Mouse (Mus musculus) gastrocnemius, postnatal 36 days (tissue): ENCODE results near the gene Rbm20. TPM values are rescaled to one million over a fixed set of nuclear protein-coding genes. Genes with fewer than 3 reads are reported as not detected.
"Not testable (repeated sequence)": the region's sequence is repeated elsewhere in the genome, so short reads cannot be mapped to it uniquely, and the experiment has no call there.

Experiments
- DNase-seq, 2 experiments: peaks; one replicate each; pipeline ENCODE4 v3.0.0; 2022
- intact Hi-C: fragments of 180-260 bp; cut with DNase I; formaldehyde crosslinking; loops from one replicate; pipeline ENCODE4 v1.15.1; 2025
- total RNA-seq, 2 experiments: library from RNA; stranded (reverse); gene quantifications; 2 replicates each; pipeline ENCODE4 v1.2.3; 2021

The Rbm20 gene
- total RNA-seq, 2 experiments from 2014 or later, result 73.8 to 83.8 TPM

DNA sequence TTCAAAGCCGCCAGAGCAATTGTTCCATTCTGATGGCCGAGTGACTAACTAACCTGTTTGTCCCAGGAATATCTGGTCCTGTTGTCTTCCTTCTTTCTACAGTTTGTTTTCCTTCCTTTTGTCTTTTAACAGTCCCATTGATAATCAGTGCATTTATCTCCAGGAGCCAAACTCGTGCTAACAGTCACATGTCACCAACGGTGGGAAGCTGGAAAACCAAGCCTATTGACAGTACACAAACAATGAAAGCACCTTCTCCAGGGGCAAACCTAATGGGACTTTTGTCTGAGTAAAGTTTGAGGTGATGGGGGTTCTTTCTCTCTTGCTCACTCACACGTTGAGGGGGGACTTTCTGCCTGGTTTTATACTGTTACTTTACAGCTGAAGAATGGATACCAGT lies 213.2 kb downstream of the Rbm20 start:
- DNase-seq, result no peak
- intact Hi-C loops, result no loop called here

DNA sequence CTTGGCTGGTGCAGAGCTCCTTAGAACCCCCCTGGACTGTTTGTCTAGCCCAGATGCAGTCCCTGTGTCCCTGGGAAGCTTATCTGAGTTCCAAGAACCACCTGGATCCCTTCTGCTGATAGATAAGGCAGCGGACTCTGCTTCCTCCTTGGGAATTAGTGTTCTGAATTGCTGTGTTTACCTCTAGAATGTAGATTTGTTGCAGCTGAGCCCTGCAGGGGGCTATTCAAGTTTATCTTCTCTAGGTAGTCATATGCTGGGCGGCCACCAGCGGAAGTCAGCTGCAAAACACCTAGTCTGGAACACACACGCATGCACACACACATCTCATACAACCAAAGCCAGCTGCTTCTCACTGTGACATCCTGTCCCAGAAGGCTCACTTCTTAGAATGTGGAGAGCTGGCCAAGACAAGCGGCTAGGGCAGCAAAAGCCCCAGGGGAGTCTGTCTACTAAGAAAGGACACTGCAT lies 213.7 kb downstream of the Rbm20 start:
- DNase-seq, result no peak
- intact Hi-C loops, result no loop called here

DNA sequence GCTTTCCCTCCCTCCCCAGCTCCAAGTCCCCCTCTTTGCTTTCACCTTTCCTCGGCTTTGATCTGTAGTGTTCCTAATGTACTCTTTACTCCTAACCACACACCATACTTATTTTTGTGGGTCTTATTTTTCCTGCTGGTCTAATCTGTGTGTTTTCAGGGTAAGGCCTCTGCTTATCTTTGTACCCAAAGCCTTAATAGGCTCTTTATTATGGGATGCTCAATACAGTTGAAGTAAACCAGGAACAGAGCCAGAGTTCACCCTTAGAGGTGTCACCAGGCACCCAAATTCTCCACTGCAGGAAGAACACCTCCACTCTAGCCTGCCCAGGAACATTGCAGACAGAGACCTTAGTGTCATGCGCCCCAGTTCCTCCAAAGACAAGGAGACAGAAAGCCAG lies 214.5 kb downstream of the Rbm20 start:
- intact Hi-C loops, result no loop called here
- DNase-seq, result no peak

GRCm38 (mm10) chr19:53892061-53892460 lies 215.0 kb downstream of the Rbm20 start, which contains the start of gene Pdcd4:
TSS of gene Pdcd4 (plus strand) at chr19:53892231.
- no peak for DNase-seq
- intact Hi-C loops, result no loop called here

- no peak for DNase-seq
- intact Hi-C loops, result no loop called here
Observed at GRCm38 (mm10) chr19:53892838-53893359, 215.8 kb downstream of the Rbm20 start.

DNA sequence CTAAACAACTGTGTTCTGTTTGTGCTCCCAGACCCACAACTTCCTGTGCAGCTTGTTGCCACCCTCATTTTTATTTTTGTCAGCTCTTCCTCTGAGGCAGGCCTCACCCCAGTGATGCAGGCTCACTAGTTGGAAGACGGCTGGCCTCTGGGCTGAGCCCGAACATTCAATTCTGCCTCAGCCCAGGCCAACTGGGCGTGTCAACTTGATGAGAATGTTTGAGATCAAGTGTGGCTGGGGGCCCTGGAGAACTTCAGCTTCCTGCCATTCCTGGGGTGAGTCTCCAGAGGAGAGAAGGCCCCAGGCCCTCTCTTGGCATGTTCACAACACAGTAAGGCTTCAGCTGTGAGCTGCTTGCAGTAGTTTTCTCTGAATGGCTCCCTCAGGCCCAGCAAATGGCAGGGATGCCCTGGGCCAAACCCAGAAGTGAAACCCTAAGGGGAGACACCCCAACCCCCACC lies 216.6 kb downstream of the Rbm20 start:
- peak; percentile 44 to 50 for DNase-seq
- intact Hi-C loops, result no loop called here

- intact Hi-C loops, result no loop called here
- DNase-seq, result peak; percentile 21 to 51
Observed at GRCm38 (mm10) chr19:53894538-53895121, 217.5 kb downstream of the Rbm20 start.

GRCm38 (mm10) chr19:53898046-53898445 lies 220.9 kb downstream of the Rbm20 start:
- no peak for DNase-seq
- intact Hi-C loops, result no loop called here

DNA sequence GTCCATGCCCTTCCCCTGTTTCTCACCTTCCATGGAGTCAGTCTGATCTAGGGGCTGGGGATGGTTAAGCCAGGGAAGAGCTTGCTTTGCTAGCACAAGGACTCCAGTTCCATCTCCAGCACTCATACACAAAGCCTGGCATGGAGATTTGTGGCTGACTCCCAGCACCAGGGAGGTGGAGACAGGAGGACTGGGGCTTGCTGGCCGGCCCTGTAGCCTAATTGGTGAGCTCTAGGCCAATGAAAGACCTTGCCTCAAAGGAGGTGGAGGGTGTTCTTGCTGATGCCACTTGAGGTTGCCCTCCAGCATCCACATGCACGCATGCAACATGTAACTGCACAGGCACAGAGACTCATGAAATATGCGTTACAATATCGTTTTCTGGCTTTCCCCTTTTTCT lies 221.4 kb downstream of the Rbm20 start:
- intact Hi-C loops, result no loop called here
- DNase-seq, result no peak

DNA sequence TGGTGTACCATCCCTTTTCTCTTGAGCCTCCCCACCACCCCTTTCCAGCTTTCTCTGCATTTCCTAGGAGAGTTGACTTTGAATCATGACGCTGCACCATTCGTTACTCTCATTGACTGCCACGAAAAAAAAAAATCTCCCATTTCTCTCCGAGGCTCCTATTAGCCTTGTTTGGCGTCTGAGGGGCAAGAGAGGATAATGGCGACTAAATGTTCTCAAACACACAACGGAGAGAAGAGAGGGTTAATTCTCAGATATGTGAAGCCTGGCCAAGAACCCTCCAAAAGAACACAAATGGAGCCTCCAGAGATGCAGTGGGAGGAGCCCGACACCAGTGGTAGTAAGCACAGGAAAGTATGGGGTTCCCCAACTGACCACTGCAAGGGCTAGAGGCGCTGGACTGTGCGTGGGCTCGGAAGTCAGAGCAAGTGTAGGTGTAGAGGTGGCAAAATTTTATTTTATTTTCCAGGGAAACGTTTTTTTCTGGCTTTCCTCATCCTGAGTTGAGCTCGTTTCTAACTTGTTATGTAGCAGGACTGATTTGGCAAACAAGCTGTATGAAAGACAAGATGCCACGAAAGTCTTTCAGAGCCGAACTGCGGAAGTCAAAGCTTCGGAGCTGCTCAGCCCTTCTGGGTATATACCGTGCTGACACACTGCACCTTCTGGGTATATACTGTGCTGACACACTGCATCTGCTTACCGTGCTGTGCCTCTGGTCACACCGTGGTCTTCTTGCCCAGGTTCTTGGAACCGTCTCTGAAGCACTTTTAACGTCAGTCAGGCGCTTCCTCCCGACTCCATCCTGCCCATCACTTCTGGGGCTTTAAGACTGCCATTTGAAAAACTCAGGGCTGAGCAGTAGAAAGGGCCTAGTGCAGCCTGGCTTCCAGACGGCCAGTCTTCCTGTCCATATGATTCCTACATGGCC lies 222.1 kb downstream of the Rbm20 start:
- no peak for DNase-seq
- intact Hi-C loops, result no loop called here

- DNase-seq, result no peak
- intact Hi-C loops, result loop anchor here (5.0 to 10.0 kb wide), 3 partner anchors 48 to 255 kb away; no protein-coding TSS in a partner anchor
Observed at GRCm38 (mm10) chr19:53899941-53900610, 223.0 kb downstream of the Rbm20 start.

- intact Hi-C loops, result loop anchor here (5.0 to 10.0 kb wide), 3 partner anchors 50 to 257 kb away; no protein-coding TSS in a partner anchor
- no peak for DNase-seq
Observed at GRCm38 (mm10) chr19:53901931-53902738, 225.0 kb downstream of the Rbm20 start.

DNA sequence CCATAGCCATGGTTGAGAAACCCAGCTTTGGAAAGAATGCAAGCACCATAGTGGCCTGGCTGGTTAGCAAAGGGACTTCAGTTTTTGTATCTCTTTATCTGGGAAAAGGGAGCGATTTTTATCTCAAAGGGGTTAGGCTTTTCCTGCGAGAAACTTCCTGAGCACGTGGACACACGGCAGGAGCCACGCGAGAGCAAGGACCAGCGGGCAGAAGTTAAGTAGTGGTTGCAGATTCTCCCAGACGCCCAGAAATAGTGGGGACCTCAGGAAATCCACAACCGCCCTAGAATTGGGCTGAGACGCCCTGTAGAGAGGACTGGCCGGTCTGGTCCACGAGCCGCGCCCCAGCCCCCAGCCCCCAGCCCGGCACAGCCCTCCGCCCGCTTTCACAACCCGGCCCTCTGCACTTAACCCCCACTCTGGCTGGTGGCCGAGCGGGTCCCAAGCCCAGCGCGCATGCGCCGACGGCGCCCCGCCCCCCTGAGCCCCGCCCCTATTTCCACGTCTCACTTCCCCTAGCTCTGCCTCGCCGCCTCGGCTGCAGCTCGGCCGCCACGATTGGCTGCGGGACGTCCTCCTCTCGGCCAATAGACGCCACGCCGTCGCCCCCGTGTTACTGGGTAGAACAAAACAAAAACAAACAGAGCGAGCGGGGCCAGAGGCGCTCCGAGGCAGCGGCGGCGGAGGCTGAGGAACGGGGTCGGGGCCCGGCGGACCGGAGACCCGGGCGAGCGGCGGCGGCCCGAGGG lies 225.8 kb downstream of the Rbm20 start:
- DNase-seq, result peak; percentile 88 to 95
- intact Hi-C loops, result loop anchor here (5.0 to 10.0 kb wide), 3 partner anchors 51 to 258 kb away; no protein-coding TSS in a partner anchor

DNA sequence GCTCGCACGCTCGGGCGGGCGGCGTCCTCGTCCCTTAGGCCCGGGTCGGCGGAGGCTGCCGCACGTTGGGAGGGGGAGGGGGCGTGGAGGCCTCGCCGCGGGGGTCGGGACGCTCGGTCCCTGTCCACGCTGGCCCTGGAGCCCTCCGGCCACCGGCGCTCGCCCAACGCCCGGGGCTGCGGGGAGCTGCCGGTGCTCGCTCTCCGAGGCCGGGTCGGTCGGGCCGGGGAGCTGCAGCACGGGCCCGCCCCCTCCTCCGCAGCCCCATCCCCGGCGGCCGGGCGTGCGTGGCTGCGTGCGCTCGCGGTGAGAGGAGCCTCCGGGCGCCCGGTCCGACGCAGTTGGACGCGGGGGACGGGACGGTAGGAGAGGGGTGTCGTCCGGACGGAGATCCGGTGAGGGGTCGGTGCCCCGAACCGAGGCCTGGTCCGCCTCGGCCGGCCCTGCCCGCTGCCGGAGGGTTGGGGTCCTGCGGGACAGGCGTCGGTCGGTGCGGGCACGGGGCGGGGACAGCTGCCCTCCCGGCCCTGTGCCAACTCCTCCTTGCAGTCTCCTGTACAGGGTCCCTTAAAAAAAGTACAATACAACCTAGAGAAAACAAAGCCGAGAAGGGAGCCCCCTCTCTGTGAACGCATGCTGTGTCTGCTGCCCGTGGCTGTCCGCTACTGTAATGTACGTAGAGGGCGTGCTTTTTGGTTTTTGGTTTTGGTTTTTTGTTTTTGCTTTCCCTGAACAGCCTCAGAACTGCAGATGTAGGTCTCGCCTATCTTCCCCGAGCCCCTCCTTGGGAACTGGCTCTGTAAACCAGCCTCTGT lies 226.6 kb downstream of the Rbm20 start:
- intact Hi-C loops, result loop anchor here (5.0 to 10.0 kb wide), 3 partner anchors 51 to 259 kb away; no protein-coding TSS in a partner anchor
- peak; percentile 26 to 38 for DNase-seq

- no peak for DNase-seq
- intact Hi-C loops, result loop anchor here (5.0 to 10.0 kb wide), 3 partner anchors 53 to 260 kb away; no protein-coding TSS in a partner anchor
Observed at GRCm38 (mm10) chr19:53904833-53905480, 227.9 kb downstream of the Rbm20 start.

- no peak for DNase-seq
- intact Hi-C loops, result loop anchor here (10.0 kb wide), 1 partner anchor 261 kb away; no protein-coding TSS in a partner anchor
Observed at GRCm38 (mm10) chr19:53906033-53906702, 229.1 kb downstream of the Rbm20 start.

GRCm38 (mm10) chr19:53906703-53907070 lies 229.6 kb downstream of the Rbm20 start:
- DNase-seq, result not testable (repeated sequence)
- intact Hi-C loops, result loop anchor here (10.0 kb wide), 1 partner anchor 262 kb away; no protein-coding TSS in a partner anchor
